Mouse (Mus musculus) T-helper 1 cell (primary cell): ENCODE data around the gene Gpr1.
"Not testable (repeated sequence)": the region's sequence is repeated elsewhere in the genome, so short reads cannot be mapped to it uniquely, and the experiment has no call there.

Source experiments
- in situ Hi-C: fragments of 300-600 bp; cut with MboI, MseI; formaldehyde crosslinking; loops from one replicate; pipeline ENCODE4 v1.15.1; 2025; ENCODE audit warnings: high pct_unique_total_duplicates

The Gpr1 gene

DNA sequence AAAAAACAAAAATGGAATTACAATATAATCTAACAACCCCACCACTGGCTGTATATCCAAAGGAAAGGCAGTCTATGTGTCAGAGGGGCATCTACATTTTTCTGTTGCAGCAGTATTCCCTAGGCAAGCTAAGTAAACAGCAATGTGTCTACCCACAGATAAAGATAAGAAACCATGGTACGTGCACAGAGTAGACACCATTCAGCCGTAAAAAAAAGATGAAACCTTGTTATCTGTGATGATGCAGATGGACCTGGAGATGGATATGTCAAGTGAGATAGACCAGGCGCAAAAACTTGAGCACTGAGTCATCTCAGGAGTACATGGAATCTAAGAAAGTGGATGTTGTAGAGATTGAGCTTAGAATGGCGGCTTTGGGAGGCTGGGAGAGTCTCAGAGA lies 10.7 kb upstream of the Gpr1 start:
- in situ Hi-C loops: no loop called here

DNA sequence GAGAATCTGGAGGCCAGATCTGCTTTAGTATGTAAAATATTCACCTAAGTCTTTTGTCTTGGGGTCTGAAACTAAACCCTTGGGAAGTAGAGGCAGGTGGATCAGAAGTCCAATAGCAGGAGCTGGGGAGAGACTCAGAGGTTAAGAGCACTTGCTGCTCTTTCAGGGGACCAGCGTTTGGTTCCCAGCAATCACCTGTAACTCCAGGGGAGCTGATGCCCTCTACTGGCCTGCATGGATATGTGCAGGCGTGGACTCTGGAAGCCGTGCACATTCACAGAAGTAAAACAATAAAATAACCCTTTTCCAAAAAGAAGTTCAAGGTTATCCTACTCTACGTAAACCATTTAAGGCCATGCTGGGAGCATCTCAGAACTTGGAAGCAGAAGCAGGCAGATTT lies 4.9 kb upstream of the Gpr1 start:
- in situ Hi-C loops: no loop called here

DNA sequence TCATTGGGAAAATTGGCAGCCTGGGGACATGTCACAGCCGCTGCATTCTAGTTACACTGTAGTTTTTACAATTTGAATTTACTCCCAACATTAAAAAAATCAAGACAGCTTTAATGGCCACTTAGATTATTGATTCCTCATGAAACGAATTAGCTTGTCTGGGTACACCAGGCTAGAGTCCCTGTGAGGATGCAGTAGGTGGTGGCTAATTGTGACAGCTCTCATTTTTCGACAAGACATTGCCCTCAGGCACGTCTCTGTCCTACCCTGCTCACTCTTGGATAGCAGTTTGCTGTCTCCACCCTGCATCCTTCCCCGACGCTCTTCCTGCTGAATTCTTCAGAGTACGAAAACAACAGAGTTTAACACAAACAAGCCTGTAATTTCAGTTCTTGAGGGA lies 288 bp upstream of the Gpr1 start:
- in situ Hi-C loops: no loop called here

DNA sequence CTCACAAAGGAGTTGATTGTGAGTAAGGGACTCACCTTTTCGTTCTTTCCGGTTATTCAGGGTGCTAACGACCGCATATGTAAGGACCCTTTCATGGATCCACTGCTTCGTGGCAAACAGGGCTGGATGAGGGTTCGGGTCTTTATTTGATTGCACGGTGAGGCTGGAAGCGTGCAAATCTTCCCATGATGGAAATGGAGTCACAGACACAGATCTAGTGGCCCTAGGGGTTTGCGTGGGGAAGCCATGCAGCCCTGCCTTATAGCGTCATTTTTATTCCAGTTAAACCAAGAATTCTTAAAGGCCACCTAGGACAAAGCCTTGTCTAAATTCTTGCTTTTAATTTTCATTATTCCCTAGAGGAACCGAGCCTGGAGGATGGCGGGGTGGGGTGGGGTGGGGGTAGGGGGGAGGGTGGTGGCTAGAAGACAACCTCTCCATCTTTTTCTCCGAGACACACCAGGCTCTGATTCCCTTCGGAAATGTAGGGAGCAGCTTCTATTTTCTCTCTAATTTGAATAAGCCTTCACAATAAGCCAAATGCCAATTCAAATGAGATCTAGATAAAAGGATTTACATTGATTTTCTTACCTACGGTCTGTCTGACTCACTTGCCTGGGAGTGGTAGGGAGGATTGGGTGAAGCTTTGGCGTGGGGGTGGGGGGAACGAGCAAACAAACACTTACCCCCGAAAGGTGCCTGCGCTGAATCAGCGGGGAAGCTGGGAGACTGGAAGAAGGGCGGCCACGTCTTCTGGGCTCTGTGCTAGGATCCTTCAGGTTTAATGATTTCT lies 669 bp downstream of the Gpr1 start:
- in situ Hi-C loops: no loop called here

DNA sequence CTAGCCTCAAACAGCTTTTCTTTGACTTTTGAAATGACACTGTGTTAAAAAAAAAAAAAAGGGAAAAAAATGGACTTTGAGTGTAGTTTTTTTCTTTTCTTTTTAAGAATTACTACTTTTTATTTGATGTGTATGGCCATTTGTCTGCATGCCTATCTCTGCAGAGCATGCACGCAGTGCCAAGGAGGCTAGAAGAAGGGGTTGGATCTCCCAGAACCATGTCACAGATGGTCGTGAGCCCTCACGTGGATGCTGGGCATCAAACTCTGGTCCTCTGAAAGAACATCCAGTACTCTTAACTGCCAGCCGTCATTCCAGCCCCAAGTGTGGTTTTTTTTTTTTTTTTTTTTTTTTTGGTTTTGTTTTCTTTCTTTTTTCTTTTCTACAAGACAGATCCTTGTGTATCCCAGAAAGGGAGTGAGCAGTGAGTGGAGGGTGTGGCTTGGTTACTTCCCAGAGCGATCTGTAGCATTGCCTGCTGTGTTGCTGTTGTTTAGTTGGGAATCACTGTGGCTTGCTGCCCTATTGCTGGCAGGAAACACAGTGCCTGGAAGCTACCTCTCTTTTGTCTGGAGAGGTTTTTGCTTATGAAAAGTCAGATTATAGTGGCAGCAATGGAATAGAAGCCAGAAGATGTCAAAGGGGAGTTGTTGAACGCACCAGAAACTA lies 4.3 kb downstream of the Gpr1 start:
- in situ Hi-C loops: no loop called here

DNA sequence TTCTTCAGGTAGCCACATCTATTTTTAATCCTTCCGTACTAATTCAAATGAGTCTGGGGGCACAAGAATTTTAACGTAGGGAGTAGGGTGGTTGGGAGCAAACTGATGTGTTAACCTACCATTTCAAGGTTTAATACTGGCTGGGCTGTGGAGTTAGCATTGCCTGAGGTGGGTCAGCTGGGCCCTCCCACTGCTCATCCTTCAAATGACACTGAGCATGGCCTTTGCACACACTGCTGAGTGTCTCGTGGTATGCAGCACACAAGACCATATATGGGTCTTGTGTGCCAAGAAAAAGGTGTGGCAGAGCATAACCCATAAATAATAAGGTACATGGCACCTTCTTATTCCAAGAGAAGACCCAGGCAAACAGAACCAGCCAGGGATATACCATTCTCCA lies 6.7 kb downstream of the Gpr1 start:
- in situ Hi-C loops: no loop called here

DNA sequence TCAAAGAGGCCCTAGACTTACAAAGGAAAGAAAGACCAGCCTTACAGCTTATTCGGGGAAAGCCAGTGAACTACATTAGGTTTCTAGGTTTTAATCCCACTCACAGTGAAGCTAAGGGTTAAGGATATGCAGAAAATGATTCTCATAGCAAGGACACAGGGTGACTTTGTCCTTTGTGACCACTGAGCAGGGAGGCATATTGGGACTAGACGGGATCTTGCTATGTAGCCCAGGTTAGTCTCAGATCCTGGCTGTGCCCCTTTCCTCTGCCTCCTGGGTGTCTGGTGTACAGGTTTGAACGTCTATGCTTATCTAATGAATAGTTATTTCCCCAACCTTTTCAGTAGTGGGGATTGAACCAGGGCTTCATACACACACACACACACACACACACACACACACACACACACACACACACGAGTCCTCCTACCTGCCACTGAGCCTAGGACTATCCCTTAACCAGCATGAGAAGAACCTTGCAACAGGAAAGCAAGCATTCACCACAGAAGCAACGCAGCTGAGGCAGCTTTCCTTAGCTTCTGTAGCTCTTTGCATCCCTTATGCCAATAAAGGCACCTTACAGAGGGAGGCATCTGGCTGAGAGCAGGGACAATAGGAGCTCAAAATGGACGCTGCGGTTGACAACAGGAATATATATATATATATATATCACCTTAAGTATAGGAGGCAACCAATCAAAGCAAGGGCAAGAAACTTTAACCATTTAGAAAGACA lies 9.5 kb downstream of the Gpr1 start:
- in situ Hi-C loops: no loop called here

DNA sequence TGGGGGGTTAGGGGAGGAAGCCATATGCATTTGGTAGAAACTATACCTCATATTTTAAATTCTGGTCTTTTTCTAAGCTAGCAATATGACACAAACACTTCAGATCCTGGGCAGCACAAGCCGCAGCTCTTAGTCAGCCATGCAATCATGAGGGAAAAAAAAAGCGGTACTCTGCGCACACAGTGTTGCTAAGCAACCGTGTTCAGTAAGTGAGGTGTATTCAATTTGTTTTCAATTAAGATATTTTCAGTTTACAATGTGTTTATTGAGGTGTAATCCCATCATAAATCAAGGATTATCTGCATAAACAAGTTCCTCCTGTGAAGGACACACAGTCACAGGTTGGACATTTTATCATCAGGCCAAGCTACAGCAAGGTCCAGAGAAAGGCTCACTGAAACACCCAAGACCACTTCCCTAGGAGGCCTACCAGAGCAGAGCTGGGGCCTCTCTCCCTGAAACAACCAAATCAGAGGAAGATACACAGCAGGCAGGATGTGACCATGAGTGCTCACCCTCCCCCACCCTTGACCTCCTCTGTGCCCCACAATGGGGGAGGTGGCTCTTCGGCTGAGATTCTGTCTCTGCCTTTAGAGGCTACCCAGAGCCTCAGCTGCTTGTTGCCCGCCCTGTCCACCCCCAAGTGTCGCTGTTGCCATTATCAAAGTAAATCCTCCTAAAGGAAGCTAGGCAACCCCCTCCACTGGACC lies 10.2 kb downstream of the Gpr1 start:
- in situ Hi-C loops: no loop called here

DNA sequence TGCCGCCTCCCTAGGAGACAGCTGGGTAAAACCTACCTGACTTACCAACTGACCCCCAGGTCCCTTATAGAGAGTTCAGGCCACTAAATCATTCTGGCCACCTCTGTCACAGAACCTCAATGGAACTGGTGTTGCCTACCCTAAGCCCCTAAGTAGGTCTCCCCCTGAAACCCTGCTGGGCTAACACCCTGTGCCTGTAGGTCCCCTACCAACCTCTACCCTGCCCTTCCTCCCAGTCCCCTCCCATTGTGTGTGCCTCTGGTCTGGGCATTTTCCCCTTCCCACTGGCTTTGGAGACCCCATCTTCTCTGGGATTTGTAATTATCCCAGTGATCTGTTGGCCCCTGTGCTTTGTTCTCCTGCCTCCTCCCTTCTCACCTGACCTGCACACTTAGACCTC lies 10.9 kb downstream of the Gpr1 start:
- in situ Hi-C loops: no loop called here

DNA sequence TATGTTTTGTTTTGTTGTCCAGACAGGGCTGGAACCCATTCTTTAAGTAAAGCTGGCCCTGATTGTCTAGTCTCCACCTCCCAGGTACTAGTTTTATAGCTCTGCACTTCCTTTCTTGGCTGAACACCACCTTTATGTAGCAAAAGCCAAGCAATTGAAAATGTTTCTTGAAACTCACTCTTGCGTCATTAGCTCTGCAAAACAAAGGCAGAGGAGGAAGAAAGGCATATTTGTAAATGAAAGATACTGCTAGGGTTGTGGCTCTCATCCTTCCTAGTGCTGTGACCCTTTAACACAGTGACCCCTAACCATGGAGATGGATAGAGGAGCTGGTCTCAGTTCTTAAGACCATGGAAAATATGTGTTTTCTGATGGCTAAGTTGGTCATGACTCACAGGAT lies 12.7 kb downstream of the Gpr1 start:
- in situ Hi-C loops: no loop called here

DNA sequence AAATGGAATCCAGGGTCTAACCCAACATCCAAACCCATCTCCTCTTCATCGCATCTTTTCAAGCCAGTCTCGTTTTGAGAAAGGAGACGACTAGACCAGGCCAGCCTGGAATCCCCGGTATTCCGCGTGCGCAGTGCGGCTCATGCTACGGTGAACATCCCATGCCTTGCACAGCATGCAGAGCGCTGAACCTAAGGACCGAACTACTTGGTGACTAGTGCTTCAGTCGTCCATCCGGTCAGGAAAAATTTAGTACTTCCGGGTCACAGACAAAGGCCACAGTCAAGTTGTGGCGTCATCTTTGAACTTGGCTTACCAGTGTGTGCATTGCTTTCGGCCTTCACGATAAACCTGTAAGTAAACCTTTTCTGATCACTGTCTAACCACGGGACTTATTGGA lies 14.0 kb downstream of the Gpr1 start:
- in situ Hi-C loops: no loop called here

DNA sequence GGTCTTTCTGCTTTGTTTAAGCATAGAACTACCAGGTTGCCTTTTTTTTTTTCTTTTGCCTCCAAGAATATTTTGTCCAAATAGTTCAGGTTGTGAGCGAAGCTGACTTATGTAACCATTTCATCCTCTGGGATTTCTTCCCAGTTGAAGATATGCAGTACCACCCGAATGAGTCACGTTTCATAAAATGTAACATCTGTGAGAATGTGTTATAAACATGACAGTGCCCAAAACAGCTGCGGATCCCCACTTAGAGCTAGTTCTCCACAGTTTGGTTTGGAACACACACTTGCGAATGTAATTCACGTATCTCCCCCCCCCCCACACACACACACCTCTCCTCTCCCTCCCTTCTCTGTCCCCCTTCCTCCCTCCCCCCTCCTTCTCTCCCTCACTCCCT lies 15.0 kb downstream of the Gpr1 start:
- in situ Hi-C loops: no loop called here

DNA sequence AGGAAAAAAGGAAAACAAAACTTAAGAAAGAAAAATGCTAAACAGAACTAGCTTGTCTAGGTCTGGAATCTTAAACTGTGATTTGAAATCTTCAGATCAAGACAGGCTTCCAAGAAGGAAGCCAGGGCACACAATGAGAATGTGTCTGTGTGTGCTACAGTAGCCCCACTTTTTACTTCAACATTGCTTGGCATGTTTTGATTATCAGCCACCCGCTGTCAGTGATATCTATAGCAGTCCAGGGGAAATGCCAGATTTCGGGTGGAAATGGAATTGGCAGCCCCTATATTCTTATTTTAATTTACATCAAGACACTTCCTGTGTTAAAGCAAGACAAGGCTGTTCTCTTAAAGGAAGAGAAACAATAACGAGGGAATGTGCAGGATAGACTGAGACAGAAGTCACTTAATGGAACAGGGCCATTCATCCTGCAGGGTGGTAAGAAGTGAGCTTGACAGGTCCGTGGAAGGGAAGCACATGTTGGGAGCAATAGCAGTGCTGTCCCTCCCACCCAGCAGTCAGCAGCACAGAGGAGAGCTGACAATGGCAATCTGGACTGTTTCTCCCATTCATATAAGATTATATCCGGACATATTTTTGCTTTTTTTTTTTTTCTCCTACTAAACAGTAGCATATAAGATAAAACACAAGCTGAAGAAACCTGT lies 18.4 kb downstream of the Gpr1 start:
- in situ Hi-C loops: no loop called here

DNA sequence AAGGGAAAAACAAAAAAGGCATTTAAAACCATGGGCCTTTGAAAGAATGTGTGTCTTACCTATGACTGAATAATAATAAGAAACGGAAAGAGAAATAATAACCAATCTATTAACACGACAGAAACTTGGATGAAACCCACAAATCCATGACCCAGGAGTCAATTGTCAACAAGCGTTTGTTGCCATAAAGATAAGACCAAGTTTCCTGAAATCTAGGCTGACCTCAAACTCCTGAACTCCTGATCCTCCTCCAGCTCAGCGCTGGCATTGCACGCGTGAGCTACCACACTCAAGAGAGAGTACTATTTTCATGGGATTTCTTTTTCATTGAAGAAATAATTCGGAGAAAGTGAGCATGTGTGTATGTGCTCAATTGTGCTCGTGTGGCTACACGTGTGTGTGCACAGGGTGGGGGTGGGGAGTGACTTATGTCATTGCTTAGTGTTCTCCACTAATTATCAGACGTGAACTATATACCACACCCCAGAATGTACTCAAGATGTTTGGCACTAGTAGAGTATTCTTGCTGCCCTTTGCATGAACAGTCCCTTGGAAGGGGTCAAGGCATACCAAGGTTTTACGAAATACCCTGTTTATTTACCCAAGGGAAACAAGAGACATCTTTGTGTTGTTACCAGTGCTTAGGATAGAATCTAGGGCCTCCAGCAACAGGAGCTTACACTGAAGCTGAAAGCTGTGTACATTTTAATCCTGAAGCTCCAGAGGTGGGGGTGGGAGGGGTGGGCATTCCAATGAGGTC lies 21.9 kb downstream of the Gpr1 start:
- in situ Hi-C loops: no loop called here

DNA sequence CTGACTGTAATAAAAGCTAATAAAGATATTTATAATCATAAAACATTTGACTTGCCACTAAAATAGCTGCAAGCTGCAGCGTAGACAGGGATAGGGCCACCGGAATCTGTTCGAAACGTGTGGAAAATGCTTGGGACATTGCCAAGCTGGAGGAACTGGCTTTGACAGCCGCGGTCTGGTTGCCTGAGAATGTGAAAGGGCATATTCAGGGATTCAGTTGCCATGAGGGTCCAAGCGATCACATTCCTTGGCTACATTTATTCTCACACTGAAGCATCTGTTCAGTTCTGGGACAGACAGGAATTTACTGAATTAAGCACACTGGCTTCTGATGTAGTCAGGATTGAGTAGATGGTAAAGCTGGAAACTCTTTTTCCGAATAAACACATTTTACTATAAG lies 23.5 kb downstream of the Gpr1 start:
- in situ Hi-C loops: no loop called here

DNA sequence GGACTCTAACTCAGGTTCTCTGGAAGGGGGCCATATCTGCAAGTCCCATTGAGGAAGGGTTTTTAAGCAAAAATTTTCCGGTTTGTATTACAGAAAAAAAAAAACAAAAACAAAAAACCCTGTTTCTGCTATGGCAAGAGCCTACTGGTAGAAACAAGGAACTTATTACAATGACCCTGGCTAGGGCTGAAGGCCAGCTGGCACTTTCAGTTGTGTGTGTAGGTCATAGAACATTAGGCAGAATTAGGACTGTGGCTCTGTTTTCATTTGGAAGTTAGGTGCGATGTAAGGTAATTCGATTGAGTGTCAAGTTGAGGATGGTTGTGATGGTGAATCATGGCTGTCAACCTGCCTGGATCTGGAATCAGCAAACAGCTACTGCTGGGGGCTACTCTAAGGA lies 25.8 kb downstream of the Gpr1 start:
- in situ Hi-C loops: no loop called here

DNA sequence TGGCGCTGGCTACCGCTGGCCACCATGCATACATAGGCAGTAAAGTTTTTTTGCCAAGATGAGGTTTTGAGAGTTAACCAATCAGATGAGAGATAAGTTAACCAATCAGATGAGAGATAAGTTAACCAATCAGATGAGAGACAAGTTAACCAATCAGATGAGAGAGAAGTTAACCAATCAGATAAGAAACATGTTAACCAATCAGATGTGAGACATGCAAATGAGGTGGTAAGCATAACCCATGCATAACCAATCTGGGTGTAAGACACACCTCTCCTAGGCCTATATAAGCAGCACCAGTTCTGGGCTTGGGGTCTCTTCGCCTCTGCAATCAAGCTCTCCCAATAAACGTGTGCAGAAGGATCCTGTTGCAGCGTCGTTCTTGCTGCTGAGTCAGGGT lies 28.9 kb downstream of the Gpr1 start:
- in situ Hi-C loops: not testable (repeated sequence)

DNA sequence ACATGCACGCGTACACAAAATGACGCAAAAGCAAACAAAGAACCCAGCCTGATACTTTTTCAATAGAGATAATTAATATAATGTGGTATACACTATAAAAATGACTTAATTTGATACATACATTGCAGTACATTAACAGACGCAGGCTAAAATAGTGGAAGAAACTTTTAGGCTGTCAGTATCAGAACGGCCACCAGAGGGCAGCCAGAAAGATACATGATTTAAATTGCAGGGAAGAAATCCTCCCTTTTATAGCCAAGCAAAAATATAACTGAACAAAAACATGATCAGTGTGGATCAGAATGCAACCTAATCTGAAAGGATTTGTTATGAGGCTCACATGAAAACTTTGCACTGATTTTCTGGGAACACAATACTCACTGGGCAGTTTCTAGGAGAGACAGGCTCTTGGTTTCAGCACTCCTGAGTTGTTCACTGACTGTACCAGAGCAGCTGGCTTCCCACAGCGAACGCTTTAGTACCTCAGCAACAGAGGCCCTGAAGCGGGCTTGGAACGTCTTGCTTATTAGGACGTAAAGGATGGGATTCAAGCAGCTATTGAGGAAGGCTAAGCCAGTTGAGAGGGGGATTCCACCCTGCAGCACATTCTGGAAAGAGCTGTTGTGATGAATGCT lies 31.6 kb downstream of the Gpr1 start:
- in situ Hi-C loops: loop anchor here (5.0 kb wide), 2 partner anchors 65 to 1350 kb away; partner anchors contain the start of gene Creb1

DNA sequence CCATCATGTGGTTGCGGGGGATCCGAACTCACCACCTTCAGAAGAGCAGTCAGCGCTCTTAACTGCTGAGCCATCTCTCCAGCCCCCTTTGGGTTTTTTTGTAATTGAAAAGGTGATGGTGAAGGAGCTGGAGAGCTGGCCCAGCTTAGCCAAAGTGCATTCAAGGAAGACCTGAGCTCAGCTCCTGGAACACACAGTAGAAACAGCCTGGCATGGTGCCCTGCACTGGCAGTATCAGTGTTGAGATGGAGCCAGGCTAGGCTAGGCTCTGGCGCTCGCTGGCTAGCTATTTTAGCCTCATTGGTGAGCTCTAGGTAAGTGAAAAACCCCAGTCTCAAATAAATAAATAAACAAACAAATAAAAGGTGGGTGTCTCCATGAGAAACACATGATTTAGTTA lies 32.1 kb downstream of the Gpr1 start:
- in situ Hi-C loops: loop anchor here (5.0 kb wide), 2 partner anchors 65 to 1350 kb away; partner anchors contain the start of gene Creb1

DNA sequence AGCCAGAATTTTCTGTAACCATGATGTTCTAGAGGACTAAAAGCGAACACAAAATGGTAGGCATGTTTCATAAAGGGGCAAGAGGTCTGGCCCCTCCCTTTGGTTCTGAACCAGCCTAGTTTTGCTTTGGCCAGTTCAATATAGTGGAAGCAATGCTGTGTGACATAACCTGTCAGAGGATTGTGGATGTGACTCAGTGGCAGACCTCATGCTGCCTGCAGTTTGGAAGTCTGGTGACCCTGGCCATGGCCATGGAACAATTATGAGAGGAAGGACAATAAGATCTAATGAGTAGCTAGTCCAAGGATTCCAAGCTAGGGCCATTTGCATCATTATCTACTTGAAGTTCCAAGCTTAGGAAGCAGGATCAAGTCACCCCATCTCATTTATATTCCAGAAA lies 32.9 kb downstream of the Gpr1 start:
- in situ Hi-C loops: loop anchor here (5.0 kb wide), 2 partner anchors 66 to 1351 kb away; partner anchors contain the start of gene Creb1
